Mouse (Mus musculus) adrenal gland, postnatal 25 days (tissue): ENCODE results near the gene Ccdc8. TPM values are rescaled to one million over a fixed set of nuclear protein-coding genes. Genes with fewer than 3 reads are reported as not detected.

ENCODE experiments used
- DNase-seq: peaks from one replicate; pipeline ENCODE4 v3.0.0; 2021; ENCODE audit warnings: mixed read lengths
- total RNA-seq: library from RNA; stranded (reverse); gene quantifications from 2 replicates; pipeline ENCODE4 v1.2.3, GENCODE M21; 2021

Ccdc8 gene
- total RNA-seq, 1 experiment from 2014 or later: 26.0 TPM

GRCm38 (mm10) chr7:17045743-17046142 is 53.2 kb downstream of the Ccdc8 start:
- no peak for DNase-seq

Other genes with a start within 250 kb of the Ccdc8 start
- 92.7 and 99.0 TPM in 2 replicates for gene Slc1a5, start 211.4 kb upstream of the Ccdc8 start, total RNA-seq
- 73.7 and 116 TPM in 2 replicates for gene Strn4, start 176.8 kb upstream of the Ccdc8 start, total RNA-seq
- 27.5 and 28.2 TPM in 2 replicates for gene Fkrp, start 176.0 kb upstream of the Ccdc8 start, total RNA-seq
- 17.5 and 23.9 TPM in 2 replicates for gene Prkd2, start 149.8 kb upstream of the Ccdc8 start, total RNA-seq
- gene Dact3, start 117.4 kb upstream of the Ccdc8 start, total RNA-seq: 1.8 and 2.8 TPM in 2 replicates
- 0.70 TPM in 1 of 2 replicates, not detected in the other for gene Gng8, start 100.9 kb upstream of the Ccdc8 start, total RNA-seq
- gene Ptgir, start 86.2 kb upstream of the Ccdc8 start, total RNA-seq: 1.5 and 1.6 TPM in 2 replicates
- 242 and 255 TPM in 2 replicates for gene Calm3, start 68.6 kb upstream of the Ccdc8 start, total RNA-seq
- gene Pnmal2, start 48.0 kb upstream of the Ccdc8 start, total RNA-seq: 26.9 and 36.1 TPM in 2 replicates
- gene Pnmal1, start 33.0 kb upstream of the Ccdc8 start, total RNA-seq: 4.3 and 5.4 TPM in 2 replicates
- gene Gm42372, start 9.6 kb upstream of the Ccdc8 start, total RNA-seq: 1.1 and 2.1 TPM in 2 replicates
- gene Ppp5c, start 35.2 kb downstream of the Ccdc8 start, total RNA-seq: 93.6 and 103 TPM in 2 replicates
- 2.1 and 3.5 TPM in 2 replicates for gene Hif3a, start 69.7 kb downstream of the Ccdc8 start, total RNA-seq
- gene Psg16, start 81.3 kb downstream of the Ccdc8 start, total RNA-seq: 0.24 and 0.33 TPM in 2 replicates
- gene Ceacam3, start 157.6 kb downstream of the Ccdc8 start, total RNA-seq: not detected in 2 replicates
- not detected in 2 replicates for gene Psg29, start 210.8 kb downstream of the Ccdc8 start, total RNA-seq